Mouse (Mus musculus) cerebellum, postnatal 36 days (tissue): ENCODE measurements at regions not wholly inside any gene's neighbourhood (a gene's known extent, or its start where the extent isn't known, plus 50 kb on each side); places are given as distances from the start of the nearest gene placed in this dataset.

Experiments used
- DNase-seq, 2 experiments: peaks; one replicate each; pipeline ENCODE4 v3.0.0; 2021 to 2022; ENCODE audit warnings: mixed read lengths in 2 of 2

- no peak for DNase-seq
These were observed 304.9 kb downstream of the Rfpl4b start for GRCm38 (mm10) chr10:38516636-38517035.
